Mouse (Mus musculus) forebrain, embryonic 16.5 days (tissue): ENCODE results near the gene Sec24c. TPM values are rescaled to one million over a fixed set of nuclear protein-coding genes. Genes with fewer than 3 reads are reported as not detected.

Source experiments
- ATAC-seq: fragments of 200-750 bp; cut with Nextera tagmentation; 2 replicates; pipeline ENCODE4 v1.8.0; 2017; ENCODE audit warnings: mild to moderate bottlenecking, moderate library complexity
- H3K27ac ChIP-seq: fragments of 300-500 bp; sonication (generic); 2 replicates; pipeline ENCODE4 v1.5.1; 2014; ENCODE audit warnings: low read length, control low read depth
- H3K27me3 ChIP-seq: fragments of 300-500 bp; sonication (generic); replicated peaks from 2 replicates; pipeline ENCODE4 v1.6.1; 2014; ENCODE audit warnings: low read length; ENCODE audit not compliant: control insufficient read depth, insufficient read depth
- H3K36me3 ChIP-seq: fragments of 300-500 bp; sonication (generic); 2 replicates; pipeline ENCODE4 v1.6.1; 2014; ENCODE audit not compliant: control insufficient read depth, insufficient read depth
- H3K4me1 ChIP-seq: fragments of 300-500 bp; sonication (generic); replicated peaks from 2 replicates; pipeline ENCODE4 v1.6.1; 2014; ENCODE audit warnings: low read length; ENCODE audit not compliant: control insufficient read depth, insufficient read depth
- H3K4me2 ChIP-seq: fragments of 300-500 bp; sonication (generic); 2 replicates; pipeline ENCODE4 v1.6.1; 2014; ENCODE audit warnings: mild to moderate bottlenecking, low read length, control low read depth
- H3K4me3 ChIP-seq: fragments of 300-500 bp; sonication (generic); replicated peaks from 2 replicates; pipeline ENCODE4 v1.5.1; 2014; ENCODE audit warnings: mild to moderate bottlenecking, low read length, control low read depth
- H3K9ac ChIP-seq: fragments of 300-500 bp; sonication (generic); replicated peaks from 2 replicates; pipeline ENCODE4 v1.6.1; 2014; ENCODE audit warnings: low read depth, low read length, control low read depth
- H3K9me3 ChIP-seq: fragments of 300-500 bp; sonication (generic); 2 replicates; pipeline ENCODE4 v1.6.1; 2016; ENCODE audit warnings: low read length; ENCODE audit not compliant: control insufficient read depth
- WGBS: fragments of 180-500 bp; shearing (Covaris S2); extraction: QIAGEN DNeasy Blood & Tissue Kit; methylation state at CpG from one replicate; pipeline ENCODE4 v1.1.7; 2014; 5-methylcytosine and 5-hydroxymethylcytosine counted together
- polyA plus RNA-seq: library from polyadenylated mRNA; unstranded; fragments of >200 nt; fragmentation: Nextera tagmentation; extraction: Ambion mirVana; gene quantifications from 2 replicates; pipeline ENCODE4 v1.2.1, GENCODE M21; 2015

Gene Sec24c
- polyA plus RNA-seq, 1 experiment from 2014 or later = 101 TPM

- no peaks in the 10 kb centered on the region for H3K27me3 ChIP-seq
Measured at GRCm38 (mm10) chr14:20658326-20658725, 15.8 kb upstream of the Sec24c start.

GRCm38 (mm10) chr14:20658902-20659301 is 15.2 kb upstream of the Sec24c start:
- H3K36me3 ChIP-seq = no peaks in the 10 kb centered on the region
- 92% methylated on average over 6 of the region's 6 CpGs for WGBS
- no peak overlapping the region for H3K9ac ChIP-seq
- no peak overlapping the region for H3K4me3 ChIP-seq
- no peak overlapping the region for H3K27ac ChIP-seq
- peaks cover 10% of the 10 kb centered on the region for H3K4me1 ChIP-seq
- no peaks in the 10 kb centered on the region for H3K9me3 ChIP-seq
- no peak for ATAC-seq
- H3K4me2 ChIP-seq = no peak overlapping the region
- no peaks in the 10 kb centered on the region for H3K27me3 ChIP-seq

More at GRCm38 (mm10) chr14:20658326-20658725, 15.8 kb upstream of the Sec24c start:
- Histone ChIP-seq H3K36me3 (no peaks in the 10 kb centered on the region), H3K4me2 (no peak overlapping the region), H3K4me1 (peaks cover 10% of the 10 kb centered on the region), H3K4me3 (no peak overlapping the region), H3K9me3 (no peaks in the 10 kb centered on the region), H3K27ac (no peak overlapping the region), H3K9ac (no peak overlapping the region)
- no peak for ATAC-seq

GRCm38 (mm10) chr14:20659687-20660086 is 14.4 kb upstream of the Sec24c start:
- no peak for ATAC-seq
- H3K27ac ChIP-seq = no peak overlapping the region
- no peaks in the 10 kb centered on the region for H3K27me3 ChIP-seq
- 94% methylated on average over 7 of the region's 7 CpGs for WGBS
- no peaks in the 10 kb centered on the region for H3K36me3 ChIP-seq
- H3K4me2 ChIP-seq = no peak overlapping the region
- no peak overlapping the region for H3K4me3 ChIP-seq
- peaks cover 10% of the 10 kb centered on the region for H3K4me1 ChIP-seq
- no peak overlapping the region for H3K9ac ChIP-seq
- no peaks in the 10 kb centered on the region for H3K9me3 ChIP-seq

GRCm38 (mm10) chr14:20660827-20661660 is 13.1 kb upstream of the Sec24c start:
- peak overlapping the region; percentile 92 for H3K4me2 ChIP-seq
- ATAC-seq = peak; percentile 88
- peak overlapping the region; percentile 71 for H3K27ac ChIP-seq
- under 1% methylated on average over 52 of the region's 52 CpGs for WGBS
- peak overlapping the region; percentile 83 for H3K9ac ChIP-seq
- no peaks in the 10 kb centered on the region for H3K9me3 ChIP-seq
- H3K36me3 ChIP-seq = no peaks in the 10 kb centered on the region
- peak overlapping the region; percentile 72 for H3K4me3 ChIP-seq
- H3K4me1 ChIP-seq = peaks cover 10% of the 10 kb centered on the region
- H3K27me3 ChIP-seq = no peaks in the 10 kb centered on the region

- Histone ChIP-seq H3K27me3 (no peaks in the 10 kb centered on the region), H3K9me3 (no peaks in the 10 kb centered on the region), H3K4me3 (peak overlapping the region; percentile 72), H3K27ac (peak overlapping the region; percentile 71), H3K4me2 (peak overlapping the region; percentile 92), H3K4me1 (peaks cover 10% of the 10 kb centered on the region), H3K36me3 (no peaks in the 10 kb centered on the region), H3K9ac (peak overlapping the region; percentile 83)
- ATAC-seq = peak; percentile 43; the same call in 1 of the 2 replicates
- WGBS = 8% methylated on average over 19 of the region's 19 CpGs
Measured at GRCm38 (mm10) chr14:20661661-20662331, 12.3 kb upstream of the Sec24c start.

- Histone ChIP-seq H3K27me3 (no peaks in the 10 kb centered on the region), H3K4me2 (no peak overlapping the region), H3K4me3 (no peak overlapping the region), H3K9ac (no peak overlapping the region), H3K27ac (no peak overlapping the region), H3K36me3 (no peaks in the 10 kb centered on the region), H3K4me1 (peaks cover 10% of the 10 kb centered on the region), H3K9me3 (no peaks in the 10 kb centered on the region)
- WGBS = 95% methylated on average over 3 of the region's 3 CpGs
- no peak for ATAC-seq
Measured at GRCm38 (mm10) chr14:20662740-20663139, 11.4 kb upstream of the Sec24c start.

- Histone ChIP-seq H3K4me2 (no peak overlapping the region), H3K27me3 (no peaks in the 10 kb centered on the region), H3K27ac (no peak overlapping the region), H3K36me3 (no peaks in the 10 kb centered on the region), H3K4me3 (no peak overlapping the region), H3K4me1 (peaks cover 10% of the 10 kb centered on the region), H3K9me3 (no peaks in the 10 kb centered on the region), H3K9ac (no peak overlapping the region)
- 59% methylated on average over 2 of the region's 2 CpGs for WGBS
- no peak for ATAC-seq
Measured at GRCm38 (mm10) chr14:20663601-20664000, 10.5 kb upstream of the Sec24c start.

- H3K36me3 ChIP-seq = no peaks in the 10 kb centered on the region
- WGBS = 33% methylated on average over 3 of the region's 3 CpGs
- ATAC-seq = no peak
- H3K9me3 ChIP-seq = no peaks in the 10 kb centered on the region
- H3K27ac ChIP-seq = no peak overlapping the region
- H3K4me2 ChIP-seq = no peak overlapping the region
- no peak overlapping the region for H3K9ac ChIP-seq
- H3K27me3 ChIP-seq = no peaks in the 10 kb centered on the region
- H3K4me3 ChIP-seq = no peak overlapping the region
- H3K4me1 ChIP-seq = peaks cover 10% of the 10 kb centered on the region
Measured at GRCm38 (mm10) chr14:20664436-20664835, 9.7 kb upstream of the Sec24c start.

GRCm38 (mm10) chr14:20667469-20667868 is 6.6 kb upstream of the Sec24c start:
- H3K4me2 ChIP-seq = no peak overlapping the region
- 68% methylated on average over 1 of the region's 1 CpGs for WGBS
- H3K27me3 ChIP-seq = peaks cover 6% of the 10 kb centered on the region
- H3K9ac ChIP-seq = no peak overlapping the region
- ATAC-seq = no peak
- H3K36me3 ChIP-seq = no peaks in the 10 kb centered on the region
- no peak overlapping the region for H3K27ac ChIP-seq
- no peaks in the 10 kb centered on the region for H3K9me3 ChIP-seq
- H3K4me1 ChIP-seq = no peaks in the 10 kb centered on the region; the same call in 1 of the 2 replicates
- H3K4me3 ChIP-seq = no peak overlapping the region
